Mouse (Mus musculus) liver, postnatal 0 days (tissue): ENCODE measurements at regions not wholly inside any gene's neighbourhood (a gene's known extent, or its start where the extent isn't known, plus 50 kb on each side); places are given as distances from the start of the nearest gene placed in this dataset.

ENCODE experiments used
- CTCF ChIP-seq: sonication (generic); IDR thresholded peaks from 2 replicates; pipeline ENCODE4 v1.5.1; 2016; ENCODE audit warnings: antibody characterized with exemption, low read depth
- EP300 ChIP-seq: IDR thresholded peaks from 2 replicates; pipeline ENCODE4 v1.6.1; 2016; ENCODE audit warnings: antibody characterized with exemption, low read depth, mild to moderate bottlenecking

GRCm38 (mm10) chr9:101489013-101489412, 237.4 kb upstream of the Ppp2r3a start:
- TF ChIP-seq EP300 (no peak), CTCF (no peak)
